Mouse (Mus musculus) adipocyte (in vitro differentiated cells): Measurements from ENCODE around the gene Pcca.

Source experiments
- DNase-seq: peaks from one replicate; pipeline ENCODE4 v3.0.0-alpha.2; 2016; ENCODE audit warnings: low spot score

Pcca gene

GRCm38 (mm10) chr14:122534017-122534924, at the start of gene Pcca:
Gene Pcca, plus strand, starts transcription at chr14:122534324.
- DNase-seq, result peak; percentile 99

GRCm38 (mm10) chr14:122484458-122484843, 49.7 kb upstream of the Pcca start:
- no peak for DNase-seq

- DNase-seq, result no peak
Measured at GRCm38 (mm10) chr14:122484844-122485551, 49.1 kb upstream of the Pcca start.

GRCm38 (mm10) chr14:122485635-122486181, 48.4 kb upstream of the Pcca start:
- DNase-seq, result no peak

- no peak for DNase-seq
Measured at GRCm38 (mm10) chr14:122486611-122487010, 47.5 kb upstream of the Pcca start.

GRCm38 (mm10) chr14:122487366-122487765, 46.8 kb upstream of the Pcca start:
- DNase-seq, result no peak

GRCm38 (mm10) chr14:122489041-122489440, 45.1 kb upstream of the Pcca start:
- no peak for DNase-seq

- DNase-seq, result no peak
Measured at GRCm38 (mm10) chr14:122489686-122490414, 44.3 kb upstream of the Pcca start.

GRCm38 (mm10) chr14:122490441-122491328, 43.4 kb upstream of the Pcca start, which contains the start of gene Gm10837:
Gene Gm10837, plus strand, starts transcription at chr14:122490586.
- DNase-seq, result no peak

GRCm38 (mm10) chr14:122491521-122491920, 42.6 kb upstream of the Pcca start:
- DNase-seq, result no peak

GRCm38 (mm10) chr14:122492015-122492414, 42.1 kb upstream of the Pcca start:
- DNase-seq, result no peak

- DNase-seq, result peak; percentile 56
Measured at GRCm38 (mm10) chr14:122509058-122509457, 25.1 kb upstream of the Pcca start.

GRCm38 (mm10) chr14:122511519-122511918, 22.6 kb upstream of the Pcca start:
- DNase-seq, result no peak

- DNase-seq, result peak; percentile 60
Measured at GRCm38 (mm10) chr14:122513511-122514036, 20.6 kb upstream of the Pcca start.

- no peak for DNase-seq
Measured at GRCm38 (mm10) chr14:122528475-122528874, 5.6 kb upstream of the Pcca start.

GRCm38 (mm10) chr14:122535986-122536385, 1.9 kb downstream of the Pcca start:
- DNase-seq, result peak; percentile 36

- no peak for DNase-seq
Measured at GRCm38 (mm10) chr14:122548421-122548820, 14.3 kb downstream of the Pcca start.

- DNase-seq, result no peak
Measured at GRCm38 (mm10) chr14:122548905-122549304, 14.8 kb downstream of the Pcca start.

GRCm38 (mm10) chr14:122552761-122553445, 18.8 kb downstream of the Pcca start:
- DNase-seq, result no peak

GRCm38 (mm10) chr14:122557353-122557752, 23.2 kb downstream of the Pcca start:
- no peak for DNase-seq
